Mouse (Mus musculus): ENCODE measurements at regions not wholly inside any gene's neighbourhood (a gene's known extent, or its start where the extent isn't known, plus 50 kb on each side); places are given as distances from the start of the nearest gene placed in this dataset.

DNA sequence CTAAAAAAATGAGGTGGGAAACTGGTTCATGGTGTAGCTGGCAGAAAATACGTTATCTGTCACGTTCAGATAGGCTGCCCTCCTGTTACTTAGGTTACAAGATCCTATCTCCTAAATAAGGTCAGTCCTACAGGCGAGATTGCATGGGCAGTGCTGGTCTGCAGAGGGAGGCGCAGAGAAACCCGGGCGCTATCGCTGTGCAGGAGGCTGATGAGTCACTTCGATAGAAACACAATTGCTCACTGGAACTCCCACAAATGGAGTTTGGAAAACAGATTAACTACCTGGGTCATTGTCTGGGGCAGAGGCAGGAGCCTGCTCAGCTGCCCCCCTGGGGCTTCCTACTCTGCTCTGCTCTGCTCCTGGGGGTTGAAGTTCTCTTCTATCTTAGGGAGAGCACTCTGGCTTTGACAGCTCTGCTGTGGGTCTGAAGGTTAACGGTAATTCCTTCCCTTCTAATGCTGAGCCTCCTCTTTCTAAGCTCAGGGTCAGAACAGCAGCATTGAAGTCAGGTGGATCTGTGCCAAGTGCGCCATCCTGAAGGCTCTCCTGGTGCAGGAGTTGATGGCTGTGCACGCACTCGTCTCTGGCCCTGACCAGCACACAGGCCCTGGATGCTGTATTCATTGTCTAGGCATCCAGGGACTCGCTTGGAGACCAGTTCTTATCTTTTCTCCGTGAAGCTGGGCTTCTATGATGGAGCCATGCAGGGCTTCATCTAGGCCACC is 349.9 kb upstream of the Myt1l start:
- Histone ChIP-seq H3K4me1 (ENCODE audit: control insufficient read depth in 1 of 2, insufficient read depth in 2 of 2, low read length in 2 of 2) (no peaks in the 10 kb centered on the region), H3K27ac (ENCODE audit: control insufficient read depth, low read depth, low read length) (no peak overlapping the region), H3K36me3 (ENCODE audit: control insufficient read depth in 1 of 2, insufficient read depth in 2 of 2, low read length in 2 of 2) (no peaks in the 10 kb centered on the region), H3K9ac (ENCODE audit: control insufficient read depth, low read depth, low read length, poor library complexity, severe bottlenecking) (no peak overlapping the region), H3K27me3 (ENCODE audit: control insufficient read depth in 1 of 2, insufficient read depth in 2 of 2, low read length in 2 of 2) (no peaks in the 10 kb centered on the region), H3K79me2 (ENCODE audit: control insufficient read depth, insufficient read depth, low read length, poor library complexity) (no peaks in the 10 kb centered on the region), H3K4me3 (ENCODE audit: control insufficient read depth in 1 of 2, insufficient read depth in 1 of 2, low read depth in 2 of 2, low read length in 2 of 2) (no peak overlapping the region), H3K9me3 (replicated peaks; ENCODE audit: insufficient read depth, low read length) (no peaks in the 10 kb centered on the region)
- no peak for TF ChIP-seq KAT2A (conservative IDR thresholded peaks at IDR 0.05; ENCODE audit: low read depth, low read length)
- TF ChIP-seq GABPA (IDR thresholded peaks at IDR 0.05; ENCODE audit: low read depth, low read length) = no peak
- no peak for TF ChIP-seq ETS1 (IDR thresholded peaks at IDR 0.05; ENCODE audit: low read depth, low read length)
- no peak for TF ChIP-seq MEF2A (IDR thresholded peaks at IDR 0.05; ENCODE audit: extremely low read depth, insufficient replicate concordance, low read depth, low read length, poor library complexity, severe bottlenecking)
- TF ChIP-seq TBP (IDR thresholded peaks at IDR 0.05; ENCODE audit: low read depth, low read length) = no peak
- no peak for TF ChIP-seq NRF1 (IDR thresholded peaks at IDR 0.05; ENCODE audit: insufficient read depth, low read depth, low read length, poor library complexity, severe bottlenecking)
- TF ChIP-seq ELF1 (IDR thresholded peaks at IDR 0.05; ENCODE audit: low read depth, low read length) = no peak
- TF ChIP-seq POLR2AphosphoS2 (IDR thresholded peaks at IDR 0.05; ENCODE audit: low read length) = no peak
- TF ChIP-seq ZMIZ1 (IDR thresholded peaks at IDR 0.05; ENCODE audit: low read depth, low read length) = no peak
- TF ChIP-seq MAZ (IDR thresholded peaks at IDR 0.05; ENCODE audit: low read depth, low read length) = no peak
- no peak for TF ChIP-seq ZKSCAN1 (IDR thresholded peaks at IDR 0.05; ENCODE audit: low read depth, low read length)
- DNase-seq (ENCODE audit: low read depth, low spot score) = no peak

GRCm38 (mm10) chr12:29179405-29179804 is 348.8 kb upstream of the Myt1l start:
- no peak for DNase-seq (ENCODE audit: low read depth, low spot score)
- Histone ChIP-seq H3K27ac (ENCODE audit: control insufficient read depth, low read depth, low read length) (no peak overlapping the region), H3K4me3 (ENCODE audit: control insufficient read depth in 1 of 2, insufficient read depth in 1 of 2, low read depth in 2 of 2, low read length in 2 of 2) (no peak overlapping the region), H3K27me3 (ENCODE audit: control insufficient read depth in 1 of 2, insufficient read depth in 2 of 2, low read length in 2 of 2) (no peaks in the 10 kb centered on the region), H3K9ac (ENCODE audit: control insufficient read depth, low read depth, low read length, poor library complexity, severe bottlenecking) (no peak overlapping the region), H3K4me1 (ENCODE audit: control insufficient read depth in 1 of 2, insufficient read depth in 2 of 2, low read length in 2 of 2) (no peaks in the 10 kb centered on the region), H3K79me2 (ENCODE audit: control insufficient read depth, insufficient read depth, low read length, poor library complexity) (no peaks in the 10 kb centered on the region), H3K36me3 (ENCODE audit: control insufficient read depth in 1 of 2, insufficient read depth in 2 of 2, low read length in 2 of 2) (no peaks in the 10 kb centered on the region), H3K9me3 (replicated peaks; ENCODE audit: insufficient read depth, low read length) (no peaks in the 10 kb centered on the region)
- no peak for TF ChIP-seq MYC (IDR thresholded peaks at IDR 0.05; ENCODE audit: low read depth, low read length)
- no peak for TF ChIP-seq MAZ (IDR thresholded peaks at IDR 0.05; ENCODE audit: low read depth, low read length)
- no peak for TF ChIP-seq SIN3A (IDR thresholded peaks at IDR 0.05; ENCODE audit: low read length)
- no peak for TF ChIP-seq JUND (IDR thresholded peaks at IDR 0.05; ENCODE audit: low read depth, low read length)
- TF ChIP-seq NRF1 (IDR thresholded peaks at IDR 0.05; ENCODE audit: insufficient read depth, low read depth, low read length, poor library complexity, severe bottlenecking) = no peak

All from MEL (cell line).